Mouse (Mus musculus) stomach, postnatal 0 days (tissue): ENCODE results near the gene Fastkd5.

Experiments used
- CTCF ChIP-seq: IDR thresholded peaks from 2 replicates; pipeline ENCODE4 v1.5.1; 2016; ENCODE audit warnings: antibody characterized with exemption, low read depth, mild to moderate bottlenecking, moderate library complexity
- EP300 ChIP-seq: optimal IDR thresholded peaks from 2 replicates; pipeline ENCODE3; 2016; ENCODE audit warnings: antibody characterized with exemption

DNA sequence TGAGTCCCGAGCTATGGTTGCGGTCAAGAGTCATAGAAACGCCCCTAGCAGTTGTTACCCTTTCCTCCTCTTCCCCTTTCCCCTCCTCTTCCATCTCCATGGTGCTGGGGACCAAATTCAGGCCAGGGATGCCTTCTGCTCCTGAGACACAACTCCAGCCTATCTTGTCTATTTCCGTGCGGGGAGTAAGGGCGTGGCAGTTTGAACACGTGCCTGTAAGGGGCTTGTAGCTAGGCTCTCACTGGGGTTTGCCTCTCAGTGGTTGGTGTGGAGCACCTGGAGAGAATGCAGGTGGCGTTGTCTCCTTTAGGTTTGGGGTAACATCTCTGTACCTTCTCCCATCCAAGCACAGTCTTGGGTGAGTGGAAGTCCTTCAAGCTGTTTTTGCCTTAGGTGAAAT is 50.0 kb downstream of the Fastkd5 start:
- TF ChIP-seq CTCF: no peak
- no peak for TF ChIP-seq EP300
